ENCODE assay signal across 8 mouse cellular contexts in the genomic region with DNA sequence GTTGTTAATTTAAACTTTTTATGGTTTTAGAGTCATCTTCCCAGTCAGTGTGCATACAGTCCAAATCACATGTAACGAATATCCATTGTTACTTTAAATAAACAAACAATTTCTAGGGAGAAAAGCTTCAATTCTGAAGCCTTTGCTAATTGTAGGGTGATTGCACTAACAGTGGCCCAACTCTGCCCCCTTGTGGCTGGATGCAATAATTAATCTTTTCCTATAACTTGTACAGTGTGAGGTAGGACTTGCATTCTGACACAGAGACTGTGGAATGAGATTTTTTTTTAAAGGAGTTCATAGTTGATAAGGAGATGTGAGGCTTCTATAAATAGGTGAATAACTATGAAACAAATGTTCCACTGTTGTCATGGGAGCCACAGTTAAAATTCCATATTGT. TPM values are rescaled to one million over a fixed set of nuclear protein-coding genes. Genes with fewer than 3 reads are reported as not detected.
A peak's percentile ranks its signal among the peaks of the same experiment; 100 is the strongest.
DNase-seq lines count a peak whose midpoint lies in the region; ATAC-seq and TF ChIP-seq lines count a peak whose summit lies in the region.
"Had no signal": no experiment of that assay in that cellular context is flagged by ENCODE, and none has a peak within 500 bp of the region (broad histone marks: within the 10 kb centered on the region; RNA-seq: fewer than 3 reads in every experiment).

No protein-coding gene starts in this region.

- no peak overlapping the region for H3K4me2 ChIP-seq in forebrain, embryonic 14.5 days (ENCODE audit: low read length)
- no peak overlapping the region for H3K4me2 ChIP-seq in kidney, embryonic 14.5 days (replicated peaks; ENCODE audit: low read depth, low read length)
- no peak overlapping the region for H3K4me2 ChIP-seq in liver, embryonic 14.5 days (ENCODE audit: low read depth)
- H3K4me2 ChIP-seq: heart, embryonic 15.5 days had no signal

- no peaks in the 10 kb centered on the region for H3K36me3 ChIP-seq in forebrain, embryonic 14.5 days (ENCODE audit: control insufficient read depth, insufficient read depth, low read length)
- no peaks in the 10 kb centered on the region for H3K36me3 ChIP-seq in kidney, embryonic 14.5 days (ENCODE audit: control insufficient read depth, insufficient read depth, low read length)
- no peaks in the 10 kb centered on the region for H3K36me3 ChIP-seq in liver, embryonic 14.5 days (replicated peaks; ENCODE audit: control insufficient read depth, insufficient read depth, low read depth)
- H3K36me3 ChIP-seq: heart, embryonic 15.5 days had no signal

- no peak overlapping the region for H3K9ac ChIP-seq in forebrain, embryonic 14.5 days (ENCODE audit: low read length)
- no peak overlapping the region for H3K9ac ChIP-seq in kidney, embryonic 14.5 days (ENCODE audit: low read depth, low read length)
- H3K9ac ChIP-seq in liver, embryonic 14.5 days (replicated peaks), result no peak overlapping the region
- H3K9ac ChIP-seq: heart, embryonic 15.5 days had no signal

- H3K27me3 ChIP-seq in forebrain, embryonic 14.5 days (replicated peaks; ENCODE audit: control insufficient read depth, insufficient read depth, low read length), result no peaks in the 10 kb centered on the region
- no peaks in the 10 kb centered on the region for H3K27me3 ChIP-seq in kidney, embryonic 14.5 days (ENCODE audit: control insufficient read depth, insufficient read depth, low read length)
- no peaks in the 10 kb centered on the region for H3K27me3 ChIP-seq in liver, embryonic 14.5 days (ENCODE audit: control insufficient read depth, insufficient read depth, low read length)

- no peak overlapping the region for H3K4me3 ChIP-seq in forebrain, embryonic 14.5 days (ENCODE audit: low read depth, low read length)
- H3K4me3 ChIP-seq in kidney, embryonic 14.5 days (ENCODE audit: low read length), result no peak overlapping the region
- H3K4me3 ChIP-seq in liver, embryonic 14.5 days (ENCODE audit: insufficient read depth in 1 of 2, low read depth in 2 of 2, low read length in 2 of 2), result no peak overlapping the region
- H3K4me3 ChIP-seq: heart, embryonic 15.5 days had no signal

- no peaks in the 10 kb centered on the region for H3K9me3 ChIP-seq in forebrain, embryonic 14.5 days (replicated peaks; ENCODE audit: control insufficient read depth, low read length)
- H3K9me3 ChIP-seq in kidney, embryonic 14.5 days (ENCODE audit: control insufficient read depth, low read length), result no peaks in the 10 kb centered on the region
- H3K9me3 ChIP-seq in liver, embryonic 14.5 days (ENCODE audit: control insufficient read depth, low read length), result no peaks in the 10 kb centered on the region
- H3K9me3 ChIP-seq: heart, embryonic 15.5 days had no signal

- peak; percentile 65; the same call in 1 of the 2 replicates for TF ChIP-seq CTCF in liver, embryonic 14.5 days (IDR thresholded peaks at IDR 0.05; ENCODE audit: low read depth)

- no peak for TF ChIP-seq EP300 in liver, embryonic 14.5 days (IDR thresholded peaks at IDR 0.05; ENCODE audit: low read depth)

- peak; percentile 53 to 57 for DNase-seq in B cell, adult 2 months
- peak; percentile 40 for DNase-seq in cerebellum, adult 11 months
- DNase-seq in forebrain, embryonic 14.5 days (ENCODE audit: low spot score), result peak; percentile 85
- DNase-seq in liver, embryonic 14.5 days (ENCODE audit: low read depth in 3 of 3, low spot score in 3 of 3), result peak in 2 of 3 experiments; percentile 4 to 20
- peak; percentile 37 for DNase-seq in retina, adult 2 months (ENCODE audit: low read depth, low spot score)

- 0% methylated on average over 1 of the region's 1 CpGs for WGBS in forebrain, embryonic 14.5 days
- 2% methylated on average over 1 of the region's 1 CpGs for WGBS in kidney, embryonic 14.5 days
- 0% methylated on average over 1 of the region's 1 CpGs for WGBS in liver, embryonic 14.5 days (ENCODE audit: insufficient replicate concordance)

- H3K4me1 ChIP-seq in forebrain, embryonic 14.5 days (ENCODE audit: control insufficient read depth, insufficient read depth, low read length), result no peaks in the 10 kb centered on the region
- H3K4me1 ChIP-seq in kidney, embryonic 14.5 days (ENCODE audit: control insufficient read depth, insufficient read depth, low read length), result peaks cover 33% of the 10 kb centered on the region
- H3K4me1 ChIP-seq in liver, embryonic 14.5 days (replicated peaks; ENCODE audit: control insufficient read depth in 2 of 2, insufficient read depth in 2 of 2, low read length in 1 of 2), result no peaks in the 10 kb centered on the region; a peak in 2 of 4 replicates

- H3K27ac ChIP-seq in forebrain, embryonic 14.5 days (ENCODE audit: low read depth, low read length), result no peak overlapping the region
- no peak overlapping the region for H3K27ac ChIP-seq in kidney, embryonic 14.5 days (ENCODE audit: low read depth, low read length)
- H3K27ac ChIP-seq in liver, embryonic 14.5 days, result no peak overlapping the region
- H3K27ac ChIP-seq: heart, embryonic 15.5 days had no signal

- ATAC-seq in CD4-positive, CD25-positive, alpha-beta regulatory T cell, adult 4 months, result peak; percentile 51
- ATAC-seq in forebrain, embryonic 14.5 days, result peak; percentile 74
- 0 out of 2 replicates have a peak, but pooled peaks have one; percentile 16 for ATAC-seq in kidney, embryonic 14.5 days (ENCODE audit: low FRiP score, low TSS enrichment)
- ATAC-seq in liver, embryonic 14.5 days (ENCODE audit: insufficient read depth), result no peak

RNA-seq across cellular contexts. Expression of gene Them7, which starts 6.2 kb away (rescaled TPM):
- not detected for polyA plus RNA-seq in CD4-positive, CD25-positive, alpha-beta regulatory T cell, adult 4 months (2017; shearing (Covaris generic))
- not detected in 2 replicates for polyA plus RNA-seq in forebrain, embryonic 14.5 days (2014; fragmentation: Nextera tagmentation; extraction: Ambion mirVana)
- 0.89 and 1.4 TPM in 2 replicates for polyA plus RNA-seq in kidney, embryonic 14.5 days (2014; fragmentation: Nextera tagmentation; extraction: Ambion mirVana)
- 0.67 and 1.1 TPM in 2 replicates for polyA plus RNA-seq in liver, embryonic 14.5 days (2012; rRNA removed)
- polyA plus RNA-seq in liver, embryonic 14.5 days (2014; fragmentation: Nextera tagmentation; extraction: Ambion mirVana), result 1.5 and 1.8 TPM in 2 replicates

Comparison
In these comparisons a context has a peak if more than half of its experiments do, and no peak if none do; other contexts are left out.
1. DNase-seq: peak in every context shown above with its lines; median percentile 85 in forebrain, embryonic 14.5 days; 55 in B cell, adult 2 months; 40 in cerebellum, adult 11 months; 37 in retina, adult 2 months; 12 in liver, embryonic 14.5 days.